Mouse (Mus musculus) testis, adult 2 months (tissue): ENCODE measurements around the gene Helb.

Source experiments
- CTCF ChIP-seq: fragments of 200-500 bp; IDR thresholded peaks from 2 replicates; pipeline ENCODE4 v1.5.1; 2012; ENCODE audit warnings: low read depth, mild to moderate bottlenecking, inconsistent platforms, low read length, moderate library complexity; ENCODE audit not compliant: control insufficient read depth, insufficient read depth, insufficient replicate concordance
- POLR2A ChIP-seq: fragments of 200-500 bp; IDR thresholded peaks from 2 replicates; pipeline ENCODE4 v1.6.1; 2012; ENCODE audit warnings: low read depth, mild to moderate bottlenecking, inconsistent platforms, low read length, moderate library complexity; ENCODE audit not compliant: control insufficient read depth

- TF ChIP-seq POLR2A (no peak), CTCF (no peak)
Measured at GRCm38 (mm10) chr10:120151672-120152071, 38.9 kb upstream of the Helb start.
